Mouse (Mus musculus) G1E (cell line): ENCODE data around the gene Chst2. TPM values are rescaled to one million over a fixed set of nuclear protein-coding genes. Genes with fewer than 3 reads are reported as not detected.
A peak's percentile ranks its signal among the peaks of the same experiment; 100 is the strongest.

Experiments
- ATAC-seq: 2 replicates; pipeline ENCODE4 v1.8.0; 2016; ENCODE audit warnings: mild to moderate bottlenecking; ENCODE audit not compliant: insufficient number of reproducible peaks, poor library complexity, low FRiP score, severe bottlenecking; ENCODE audit errors: extremely low read depth
- DNase-seq: peaks from one replicate; pipeline ENCODE4 v3.0.0; 2012; ENCODE audit warnings: low spot score
- H3K27me3 ChIP-seq: 2 replicates; pipeline ENCODE4 v1.6.1; 2012; ENCODE audit warnings: mild to moderate bottlenecking, low read length, inconsistent platforms; ENCODE audit not compliant: insufficient read depth
- H3K36me3 ChIP-seq: replicated peaks from 2 replicates; pipeline ENCODE3; 2012; ENCODE audit warnings: mild to moderate bottlenecking, inconsistent platforms
- H3K4me1 ChIP-seq: 2 replicates; pipeline ENCODE4 v1.6.1; 2012; ENCODE audit warnings: low read depth, low read length, inconsistent platforms, mixed read lengths; ENCODE audit not compliant: insufficient read depth
- H3K4me3 ChIP-seq: 2 replicates; pipeline ENCODE4 v1.5.1; 2012; ENCODE audit warnings: low read depth, mild to moderate bottlenecking, inconsistent platforms, low read length, moderate library complexity, mixed read lengths
- H3K9me3 ChIP-seq: replicated peaks from 2 replicates; pipeline ENCODE4 v1.6.1; 2012; ENCODE audit warnings: inconsistent platforms
- CTCF ChIP-seq: IDR thresholded peaks from 2 replicates; pipeline ENCODE4 v1.5.1; 2012; ENCODE audit warnings: low read depth, low read length, inconsistent platforms, mixed read lengths
- GATA1 ChIP-seq: IDR thresholded peaks from 2 replicates; pipeline ENCODE4 v1.6.1; 2012; ENCODE audit warnings: borderline replicate concordance, low read length, inconsistent platforms, mixed read lengths
- GATA2 ChIP-seq: IDR thresholded peaks from 2 replicates; pipeline ENCODE4 v1.6.1; 2012; ENCODE audit warnings: low read depth, low read length, inconsistent platforms, borderline replicate concordance
- POLR2AphosphoS5 ChIP-seq: IDR thresholded peaks from 2 replicates; pipeline ENCODE4 v1.6.1; 2012; ENCODE audit warnings: low read depth, low read length, inconsistent platforms; ENCODE audit not compliant: insufficient replicate concordance
- TAL1 ChIP-seq: conservative IDR thresholded peaks from 2 replicates; pipeline ENCODE4 v1.6.1; 2012; ENCODE audit warnings: low read depth, low read length, inconsistent platforms, mixed read lengths
- polyA plus RNA-seq: library from polyadenylated mRNA; stranded (reverse); fragments of >175 nt; gene quantifications from 2 replicates; pipeline ENCODE4 v1.2.3, GENCODE M21; 2012
- total RNA-seq, 2 experiments: library from RNA; stranded (forward) in 1 of 2; stranded (reverse) in 1 of 2; fragments of 200-1000 nt in 1 of 2; fragments of >200 nt in 1 of 2; fragmentation: Nextera tagmentation in 1 of 2; gene quantifications; 2 replicates each; pipeline ENCODE4 v1.2.3; 2014 to 2017

Chst2 gene
- total and polyA plus RNA-seq, 3 experiments: 0.16 TPM; not detected in 2

GRCm38 (mm10) chr9:95405511-95405945 lies 994 bp downstream of the Chst2 start:
- H3K9me3 ChIP-seq: peaks cover 33% of the 10 kb centered on the region
- ATAC-seq: no peak
- no peak for TF ChIP-seq GATA2
- TF ChIP-seq GATA1: no peak
- TF ChIP-seq TAL1: no peak
- no peak for TF ChIP-seq POLR2AphosphoS5
- no peak for TF ChIP-seq CTCF
- no peaks in the 10 kb centered on the region for H3K4me1 ChIP-seq
- DNase-seq: no peak
- peak overlapping the region; percentile 35; the same call in 1 of the 2 replicates for H3K4me3 ChIP-seq
- H3K27me3 ChIP-seq: no peaks in the 10 kb centered on the region; the same call in 1 of the 2 replicates
- no peaks in the 10 kb centered on the region for H3K36me3 ChIP-seq

GRCm38 (mm10) chr9:95404811-95405465 lies 1.6 kb downstream of the Chst2 start:
- Histone ChIP-seq H3K4me1 (no peaks in the 10 kb centered on the region), H3K27me3 (no peaks in the 10 kb centered on the region; the same call in 1 of the 2 replicates), H3K9me3 (peaks cover 33% of the 10 kb centered on the region), H3K36me3 (no peaks in the 10 kb centered on the region), H3K4me3 (peak overlapping the region; percentile 35; the same call in 1 of the 2 replicates)
- no peak for TF ChIP-seq GATA2
- no peak for TF ChIP-seq POLR2AphosphoS5
- no peak for TF ChIP-seq TAL1
- TF ChIP-seq CTCF: no peak
- no peak for TF ChIP-seq GATA1
- no peak for ATAC-seq
- DNase-seq: no peak

- H3K4me1 ChIP-seq: no peaks in the 10 kb centered on the region
- H3K27me3 ChIP-seq: no peaks in the 10 kb centered on the region; the same call in 1 of the 2 replicates
- H3K4me3 ChIP-seq: no peak overlapping the region
- no peaks in the 10 kb centered on the region for H3K36me3 ChIP-seq
- DNase-seq: no peak
- no peak for ATAC-seq
- no peak for TF ChIP-seq GATA1
- no peak for TF ChIP-seq POLR2AphosphoS5
- no peak for TF ChIP-seq GATA2
- no peak for TF ChIP-seq CTCF
- no peak for TF ChIP-seq TAL1
- H3K9me3 ChIP-seq: peaks cover 21% of the 10 kb centered on the region
Measured at GRCm38 (mm10) chr9:95401686-95402085, 4.8 kb downstream of the Chst2 start.

GRCm38 (mm10) chr9:95392011-95392410 lies 14.5 kb downstream of the Chst2 start:
- ATAC-seq: no peak
- H3K36me3 ChIP-seq: no peaks in the 10 kb centered on the region
- DNase-seq: no peak
- no peak overlapping the region for H3K4me3 ChIP-seq
- no peaks in the 10 kb centered on the region for H3K4me1 ChIP-seq
- peaks cover 6% of the 10 kb centered on the region for H3K9me3 ChIP-seq
- no peaks in the 10 kb centered on the region for H3K27me3 ChIP-seq
- no peak for TF ChIP-seq GATA1
- no peak for TF ChIP-seq CTCF
- no peak for TF ChIP-seq GATA2
- TF ChIP-seq TAL1: no peak
- TF ChIP-seq POLR2AphosphoS5: no peak

- Histone ChIP-seq H3K4me3 (no peak overlapping the region), H3K27me3 (no peaks in the 10 kb centered on the region), H3K4me1 (no peaks in the 10 kb centered on the region), H3K36me3 (no peaks in the 10 kb centered on the region), H3K9me3 (peaks cover 17% of the 10 kb centered on the region)
- ATAC-seq (no peak), DNase-seq (no peak)
- TF ChIP-seq CTCF: no peak
- TF ChIP-seq TAL1: no peak
- no peak for TF ChIP-seq POLR2AphosphoS5
- TF ChIP-seq GATA1: no peak
- TF ChIP-seq GATA2: no peak
Measured at GRCm38 (mm10) chr9:95389956-95390355, 16.6 kb downstream of the Chst2 start.

GRCm38 (mm10) chr9:95387881-95388380 lies 18.6 kb downstream of the Chst2 start:
- no peaks in the 10 kb centered on the region for H3K36me3 ChIP-seq
- H3K9me3 ChIP-seq: peaks cover 11% of the 10 kb centered on the region
- DNase-seq (no peak), ATAC-seq (no peak)
- H3K27me3 ChIP-seq: no peaks in the 10 kb centered on the region
- no peaks in the 10 kb centered on the region for H3K4me1 ChIP-seq
- no peak overlapping the region for H3K4me3 ChIP-seq
- no peak for TF ChIP-seq CTCF
- no peak for TF ChIP-seq GATA2
- no peak for TF ChIP-seq TAL1
- no peak for TF ChIP-seq GATA1
- no peak for TF ChIP-seq POLR2AphosphoS5
